Comparison of ENCODE assay signal across 28 mouse cellular contexts in genomic region chr7:5037026-5037425, GRCm38 (mm10). TPM values are rescaled to one million over a fixed set of nuclear protein-coding genes. Genes with fewer than 3 reads are reported as not detected.
DNase-seq lines count a peak whose midpoint lies in the region; ATAC-seq and TF ChIP-seq lines count a peak whose summit lies in the region.
"Had no signal": no experiment of that assay in that cellular context is flagged by ENCODE, and none has a peak within 500 bp of the region (broad histone marks: within the 10 kb centered on the region; RNA-seq: fewer than 3 reads in every experiment).

No protein-coding gene starts in this region.

- H3K36me3 ChIP-seq in forebrain, embryonic 10.5 days (replicated peaks): peaks cover 58% of the 10 kb centered on the region
- H3K36me3 ChIP-seq in forebrain, embryonic 15.5 days: peaks cover 43% of the 10 kb centered on the region
- H3K36me3 ChIP-seq in hindbrain, embryonic 13.5 days: peaks cover 46% of the 10 kb centered on the region
- H3K36me3 ChIP-seq in hindbrain, embryonic 10.5 days: peaks cover 57% of the 10 kb centered on the region
- H3K36me3 ChIP-seq in midbrain, embryonic 14.5 days (ENCODE audit: control insufficient read depth, insufficient read depth, low read length): peaks cover 43% of the 10 kb centered on the region
- peaks cover 31% of the 10 kb centered on the region for H3K36me3 ChIP-seq in midbrain, postnatal 0 days (ENCODE audit: insufficient read depth, low read length)
- H3K36me3 ChIP-seq in midbrain, embryonic 16.5 days (ENCODE audit: control insufficient read depth, insufficient read depth, low read length): peaks cover 9% of the 10 kb centered on the region

- H3K4me2 ChIP-seq in forebrain, embryonic 15.5 days (replicated peaks): no peak overlapping the region
- H3K4me2 ChIP-seq in hindbrain, embryonic 13.5 days: peak overlapping the region; percentile 60; the same call in 1 of the 2 replicates
- H3K4me2 ChIP-seq in midbrain, embryonic 14.5 days (ENCODE audit: low read length): peak overlapping the region; percentile 57; the same call in 1 of the 2 replicates
- no peak overlapping the region for H3K4me2 ChIP-seq in midbrain, postnatal 0 days (ENCODE audit: low read depth, low read length, poor library complexity, severe bottlenecking)
- peak overlapping the region; percentile 63; the same call in 1 of the 2 replicates for H3K4me2 ChIP-seq in midbrain, embryonic 16.5 days (ENCODE audit: low read length)

- TF ChIP-seq CTCF in midbrain, postnatal 0 days (IDR thresholded peaks at IDR 0.05): no peak

- no peaks in the 10 kb centered on the region for H3K27me3 ChIP-seq in forebrain, embryonic 10.5 days (ENCODE audit: poor library complexity, severe bottlenecking)
- H3K27me3 ChIP-seq in forebrain, embryonic 15.5 days: no peaks in the 10 kb centered on the region
- no peaks in the 10 kb centered on the region for H3K27me3 ChIP-seq in hindbrain, embryonic 13.5 days
- H3K27me3 ChIP-seq in hindbrain, embryonic 10.5 days (ENCODE audit: insufficient read depth, poor library complexity, severe bottlenecking): no peaks in the 10 kb centered on the region
- no peaks in the 10 kb centered on the region for H3K27me3 ChIP-seq in midbrain, embryonic 14.5 days (ENCODE audit: control insufficient read depth, insufficient read depth, low read length)
- H3K27me3 ChIP-seq in midbrain, postnatal 0 days (ENCODE audit: insufficient read depth, low read length): no peaks in the 10 kb centered on the region
- no peaks in the 10 kb centered on the region for H3K27me3 ChIP-seq in midbrain, embryonic 16.5 days (ENCODE audit: control insufficient read depth, insufficient read depth, low read depth, low read length)
- H3K27me3 ChIP-seq: midbrain, embryonic 12.5 days had no signal

- H3K27ac ChIP-seq in forebrain, embryonic 10.5 days: no peak overlapping the region
- no peak overlapping the region for H3K27ac ChIP-seq in forebrain, embryonic 15.5 days (replicated peaks)
- peak overlapping the region; percentile 98; the same call in 1 of the 2 replicates for H3K27ac ChIP-seq in hindbrain, embryonic 13.5 days
- H3K27ac ChIP-seq in hindbrain, embryonic 10.5 days: no peak overlapping the region
- H3K27ac ChIP-seq in midbrain, embryonic 14.5 days (replicated peaks; ENCODE audit: low read depth, low read length): no peak overlapping the region
- no peak overlapping the region for H3K27ac ChIP-seq in midbrain, postnatal 0 days (ENCODE audit: low read depth, low read length)
- no peak overlapping the region for H3K27ac ChIP-seq in midbrain, embryonic 16.5 days (ENCODE audit: low read length)

- no peak for ATAC-seq in forebrain, embryonic 15.5 days (replicated peaks)
- no peak for ATAC-seq in hindbrain, embryonic 13.5 days (ENCODE audit: low FRiP score)
- no peak for ATAC-seq in midbrain, embryonic 14.5 days (ENCODE audit: low FRiP score, low TSS enrichment)
- ATAC-seq in midbrain, postnatal 0 days (ENCODE audit: low FRiP score): no peak
- ATAC-seq in midbrain, embryonic 16.5 days: no peak
- ATAC-seq: CD4-positive, CD25-positive, alpha-beta regulatory T cell, adult 4 months had no signal

- H3K4me3 ChIP-seq in forebrain, embryonic 10.5 days: peak overlapping the region; percentile 76; the same call in 1 of the 2 replicates
- no peak overlapping the region for H3K4me3 ChIP-seq in forebrain, embryonic 15.5 days
- H3K4me3 ChIP-seq in hindbrain, embryonic 13.5 days: no peak overlapping the region; the same call in 1 of the 2 replicates
- no peak overlapping the region for H3K4me3 ChIP-seq in hindbrain, embryonic 10.5 days
- no peak overlapping the region for H3K4me3 ChIP-seq in midbrain, embryonic 14.5 days (replicated peaks; ENCODE audit: low read depth, low read length)
- H3K4me3 ChIP-seq in midbrain, postnatal 0 days (ENCODE audit: low read depth, low read length): no peak overlapping the region
- H3K4me3 ChIP-seq in midbrain, embryonic 16.5 days (ENCODE audit: low read depth, low read length): no peak overlapping the region

- H3K4me1 ChIP-seq in forebrain, embryonic 10.5 days: peaks cover 21% of the 10 kb centered on the region
- H3K4me1 ChIP-seq in forebrain, embryonic 15.5 days: peaks cover 22% of the 10 kb centered on the region
- peaks cover 22% of the 10 kb centered on the region for H3K4me1 ChIP-seq in hindbrain, embryonic 13.5 days (replicated peaks)
- peaks cover 16% of the 10 kb centered on the region for H3K4me1 ChIP-seq in hindbrain, embryonic 10.5 days (replicated peaks)
- H3K4me1 ChIP-seq in midbrain, embryonic 14.5 days (ENCODE audit: control insufficient read depth, insufficient read depth, low read length): 0 out of 2 replicates have a peak, but pooled peaks cover 10% of the 10 kb centered on the region
- H3K4me1 ChIP-seq in midbrain, postnatal 0 days (ENCODE audit: insufficient read depth, low read length): peaks cover 6% of the 10 kb centered on the region; the same call in 1 of the 2 replicates
- H3K4me1 ChIP-seq in midbrain, embryonic 16.5 days (ENCODE audit: control insufficient read depth, insufficient read depth, low read length): peaks cover 7% of the 10 kb centered on the region; the same call in 1 of the 2 replicates

- H3K9ac ChIP-seq in forebrain, embryonic 15.5 days (replicated peaks): no peak overlapping the region
- no peak overlapping the region for H3K9ac ChIP-seq in hindbrain, embryonic 13.5 days
- H3K9ac ChIP-seq in midbrain, embryonic 14.5 days (replicated peaks; ENCODE audit: low read length): no peak overlapping the region
- H3K9ac ChIP-seq in midbrain, postnatal 0 days (replicated peaks; ENCODE audit: low read length, poor library complexity, severe bottlenecking): no peak overlapping the region
- no peak overlapping the region for H3K9ac ChIP-seq in midbrain, embryonic 16.5 days (ENCODE audit: low read depth, low read length)

- DNase-seq in forebrain, embryonic 10.5 days (ENCODE audit: extremely low spot score, low spot score): no peak
- DNase-seq in hindbrain, embryonic 10.5 days (ENCODE audit: low spot score): no peak
- DNase-seq in midbrain, embryonic 14.5 days: no peak
- no peak for DNase-seq in midbrain, postnatal 0 days (ENCODE audit: low spot score)
- DNase-seq in adrenal gland, postnatal 10 days: no peak
- DNase-seq: cerebellum, adult 11-12 months; cerebellum, postnatal 36 days; gastrocnemius, postnatal 10 days; kidney, adult 9 months; kidney, postnatal 14 days; lung, adult 18-20 months; lung, postnatal 10 days; right cerebral cortex, postnatal 14 days; thymus, adult 2 months; thymus, postnatal 4 days had no signal

- peaks cover 39% of the 10 kb centered on the region for H3K9me3 ChIP-seq in forebrain, embryonic 10.5 days
- H3K9me3 ChIP-seq in forebrain, embryonic 15.5 days: no peaks in the 10 kb centered on the region
- H3K9me3 ChIP-seq in hindbrain, embryonic 13.5 days: no peaks in the 10 kb centered on the region
- H3K9me3 ChIP-seq in hindbrain, embryonic 10.5 days: peaks cover 21% of the 10 kb centered on the region
- no peaks in the 10 kb centered on the region; the same call in 1 of the 2 replicates for H3K9me3 ChIP-seq in midbrain, embryonic 14.5 days (ENCODE audit: control insufficient read depth, low read length)
- no peaks in the 10 kb centered on the region for H3K9me3 ChIP-seq in midbrain, postnatal 0 days (ENCODE audit: low read length)
- no peaks in the 10 kb centered on the region for H3K9me3 ChIP-seq in midbrain, embryonic 16.5 days (replicated peaks; ENCODE audit: control insufficient read depth, low read length, poor library complexity, severe bottlenecking)

- 94% methylated on average over 7 of the region's 7 CpGs for WGBS in forebrain, embryonic 10.5 days
- 93% methylated on average over 7 of the region's 7 CpGs for WGBS in forebrain, embryonic 15.5 days
- WGBS in hindbrain, embryonic 13.5 days: 95% methylated on average over 7 of the region's 7 CpGs
- 90% methylated on average over 7 of the region's 7 CpGs for WGBS in hindbrain, embryonic 10.5 days
- WGBS in midbrain, embryonic 14.5 days: 96% methylated on average over 7 of the region's 7 CpGs
- whole genome bisulfite sequencing in midbrain, postnatal 0 days: 94% methylated on average over 7 of the region's 7 CpGs
- 93% methylated on average over 7 of the region's 7 CpGs for WGBS in midbrain, embryonic 16.5 days

RNA-seq across cellular contexts. Expression of gene Zfp784, which starts 1.2 kb away (rescaled TPM):
- 3.0 and 3.8 TPM in 2 replicates for polyA plus RNA-seq in forebrain, embryonic 10.5 days (2016; fragmentation: Nextera tagmentation; extraction: Ambion mirVana)
- polyA plus RNA-seq in forebrain, embryonic 15.5 days (2015; fragmentation: Nextera tagmentation; extraction: Ambion mirVana): 7.8 and 8.5 TPM in 2 replicates
- 7.8 and 9.8 TPM in 2 replicates for polyA plus RNA-seq in hindbrain, embryonic 13.5 days (2015; fragmentation: Nextera tagmentation; extraction: Ambion mirVana)
- polyA plus RNA-seq in hindbrain, embryonic 10.5 days (2016; fragmentation: Nextera tagmentation; extraction: Ambion mirVana): 3.3 and 3.9 TPM in 2 replicates
- polyA plus RNA-seq in midbrain, embryonic 14.5 days (2014; fragmentation: Nextera tagmentation; extraction: Ambion mirVana): 9.1 and 10.8 TPM in 2 replicates
- 5.0 and 8.0 TPM in 2 replicates for total RNA-seq in midbrain, postnatal 0 days (2014; rRNA removed)
- 4.3 and 5.4 TPM in 2 replicates for polyA plus RNA-seq in midbrain, postnatal 0 days (2015; fragmentation: Nextera tagmentation; extraction: Ambion mirVana)
- polyA plus RNA-seq in midbrain, embryonic 16.5 days (2015; fragmentation: Nextera tagmentation; extraction: Ambion mirVana): 10.5 and 10.8 TPM in 2 replicates
- 1 to 10 TPM; 5.7 to 7.3 TPM for total RNA-seq in adrenal gland, postnatal 10 days (2021)

RNA-seq across cellular contexts. Expression of gene 4632433K11Rik, which starts 3.1 kb away (rescaled TPM):
- not detected in 2 replicates for polyA plus RNA-seq in forebrain, embryonic 10.5 days (2016; fragmentation: Nextera tagmentation; extraction: Ambion mirVana)
- polyA plus RNA-seq in forebrain, embryonic 15.5 days (2015; fragmentation: Nextera tagmentation; extraction: Ambion mirVana): not detected in 2 replicates
- not detected in 2 replicates for polyA plus RNA-seq in hindbrain, embryonic 13.5 days (2015; fragmentation: Nextera tagmentation; extraction: Ambion mirVana)
- 0.34 TPM in 1 of 2 replicates, not detected in the other for polyA plus RNA-seq in hindbrain, embryonic 10.5 days (2016; fragmentation: Nextera tagmentation; extraction: Ambion mirVana)
- not detected in 2 replicates for polyA plus RNA-seq in midbrain, embryonic 14.5 days (2014; fragmentation: Nextera tagmentation; extraction: Ambion mirVana)
- total RNA-seq in midbrain, postnatal 0 days (2014; rRNA removed): not detected in 2 replicates
- polyA plus RNA-seq in midbrain, postnatal 0 days (2015; fragmentation: Nextera tagmentation; extraction: Ambion mirVana): not detected in 2 replicates
- polyA plus RNA-seq in midbrain, embryonic 16.5 days (2015; fragmentation: Nextera tagmentation; extraction: Ambion mirVana): not detected in 2 replicates
- not detected for total RNA-seq in adrenal gland, postnatal 10 days (2021)
- total RNA-seq: adrenal gland, adult 18-20 months; hematopoietic stem cell, adult 5-6 weeks; layer of hippocampus, postnatal 25 days had no signal
- polyA plus RNA-seq: CD4-positive, CD25-positive, alpha-beta regulatory T cell, adult 4 months; heart, postnatal 0 days; intestine, embryonic 16.5 days; limb, embryonic 11.5 days; liver, adult 2 months; midbrain, embryonic 12.5 days; stomach, postnatal 0 days; thymus, adult 2 months had no signal

RNA-seq across cellular contexts. Expression of gene Zfp580, which starts 14.3 kb away (rescaled TPM):
- 38.0 and 38.8 TPM in 2 replicates for polyA plus RNA-seq in forebrain, embryonic 10.5 days (2016; fragmentation: Nextera tagmentation; extraction: Ambion mirVana)
- polyA plus RNA-seq in forebrain, embryonic 15.5 days (2015; fragmentation: Nextera tagmentation; extraction: Ambion mirVana): 53.0 and 54.1 TPM in 2 replicates
- polyA plus RNA-seq in hindbrain, embryonic 13.5 days (2015; fragmentation: Nextera tagmentation; extraction: Ambion mirVana): 67.2 and 69.7 TPM in 2 replicates
- polyA plus RNA-seq in hindbrain, embryonic 10.5 days (2016; fragmentation: Nextera tagmentation; extraction: Ambion mirVana): 37.7 and 53.4 TPM in 2 replicates
- polyA plus RNA-seq in midbrain, embryonic 14.5 days (2014; fragmentation: Nextera tagmentation; extraction: Ambion mirVana): 104 and 105 TPM in 2 replicates
- total RNA-seq in midbrain, postnatal 0 days (2014; rRNA removed): 55.6 and 77.7 TPM in 2 replicates
- 154 and 157 TPM in 2 replicates for polyA plus RNA-seq in midbrain, postnatal 0 days (2015; fragmentation: Nextera tagmentation; extraction: Ambion mirVana)
- 101 and 117 TPM in 2 replicates for polyA plus RNA-seq in midbrain, embryonic 16.5 days (2015; fragmentation: Nextera tagmentation; extraction: Ambion mirVana)
- 10 to 100 TPM; 11.4 to 13.1 TPM for total RNA-seq in adrenal gland, postnatal 10 days (2021)

RNA-seq across cellular contexts. Expression of gene Ccdc106, which starts 16.7 kb away (rescaled TPM):
- 4.7 and 6.6 TPM in 2 replicates for polyA plus RNA-seq in forebrain, embryonic 10.5 days (2016; fragmentation: Nextera tagmentation; extraction: Ambion mirVana)
- 39.7 and 45.8 TPM in 2 replicates for polyA plus RNA-seq in forebrain, embryonic 15.5 days (2015; fragmentation: Nextera tagmentation; extraction: Ambion mirVana)
- polyA plus RNA-seq in hindbrain, embryonic 13.5 days (2015; fragmentation: Nextera tagmentation; extraction: Ambion mirVana): 38.7 and 43.5 TPM in 2 replicates
- 5.4 and 7.9 TPM in 2 replicates for polyA plus RNA-seq in hindbrain, embryonic 10.5 days (2016; fragmentation: Nextera tagmentation; extraction: Ambion mirVana)
- 47.0 and 63.6 TPM in 2 replicates for polyA plus RNA-seq in midbrain, embryonic 14.5 days (2014; fragmentation: Nextera tagmentation; extraction: Ambion mirVana)
- 65.6 and 68.8 TPM in 2 replicates for total RNA-seq in midbrain, postnatal 0 days (2014; rRNA removed)
- 75.4 and 77.3 TPM in 2 replicates for polyA plus RNA-seq in midbrain, postnatal 0 days (2015; fragmentation: Nextera tagmentation; extraction: Ambion mirVana)
- polyA plus RNA-seq in midbrain, embryonic 16.5 days (2015; fragmentation: Nextera tagmentation; extraction: Ambion mirVana): 70.0 and 73.1 TPM in 2 replicates
- total RNA-seq in adrenal gland, postnatal 10 days (2021): 1 to 10 TPM; 2.1 to 2.6 TPM
- total RNA-seq: hematopoietic stem cell, adult 5-6 weeks had no signal

RNA-seq across cellular contexts. Expression of gene Zfp865, which starts 16.9 kb away (rescaled TPM):
- polyA plus RNA-seq in forebrain, embryonic 10.5 days (2016; fragmentation: Nextera tagmentation; extraction: Ambion mirVana): 5.1 and 5.7 TPM in 2 replicates
- polyA plus RNA-seq in forebrain, embryonic 15.5 days (2015; fragmentation: Nextera tagmentation; extraction: Ambion mirVana): 6.1 and 6.5 TPM in 2 replicates
- polyA plus RNA-seq in hindbrain, embryonic 13.5 days (2015; fragmentation: Nextera tagmentation; extraction: Ambion mirVana): 5.8 and 6.0 TPM in 2 replicates
- polyA plus RNA-seq in hindbrain, embryonic 10.5 days (2016; fragmentation: Nextera tagmentation; extraction: Ambion mirVana): 6.5 and 9.0 TPM in 2 replicates
- 6.8 and 8.3 TPM in 2 replicates for polyA plus RNA-seq in midbrain, embryonic 14.5 days (2014; fragmentation: Nextera tagmentation; extraction: Ambion mirVana)
- total RNA-seq in midbrain, postnatal 0 days (2014; rRNA removed): 35.0 and 48.4 TPM in 2 replicates
- 5.5 and 6.8 TPM in 2 replicates for polyA plus RNA-seq in midbrain, postnatal 0 days (2015; fragmentation: Nextera tagmentation; extraction: Ambion mirVana)
- 6.6 and 7.2 TPM in 2 replicates for polyA plus RNA-seq in midbrain, embryonic 16.5 days (2015; fragmentation: Nextera tagmentation; extraction: Ambion mirVana)
- 10 to 100 TPM; 22.9 to 30.0 TPM for total RNA-seq in adrenal gland, postnatal 10 days (2021)

Comparison
In these comparisons a context has a peak if more than half of its experiments do, and no peak if none do; other contexts are left out.
1. H3K4me2 ChIP-seq: peak in hindbrain, embryonic 13.5 days (single experiment), midbrain, embryonic 14.5 days (single experiment) and midbrain, embryonic 16.5 days (single experiment); none in forebrain, embryonic 15.5 days (single experiment) and midbrain, postnatal 0 days (single experiment).